Mouse (Mus musculus) testis, adult 2 months (tissue): Measurements from ENCODE around the gene Retreg1.

Experiments
- CTCF ChIP-seq: fragments of 200-500 bp; IDR thresholded peaks from 2 replicates; pipeline ENCODE4 v1.5.1; 2012; ENCODE audit warnings: low read depth, mild to moderate bottlenecking, inconsistent platforms, low read length, moderate library complexity; ENCODE audit not compliant: control insufficient read depth, insufficient read depth, insufficient replicate concordance
- POLR2A ChIP-seq: fragments of 200-500 bp; IDR thresholded peaks from 2 replicates; pipeline ENCODE4 v1.6.1; 2012; ENCODE audit warnings: low read depth, mild to moderate bottlenecking, inconsistent platforms, low read length, moderate library complexity; ENCODE audit not compliant: control insufficient read depth

DNA sequence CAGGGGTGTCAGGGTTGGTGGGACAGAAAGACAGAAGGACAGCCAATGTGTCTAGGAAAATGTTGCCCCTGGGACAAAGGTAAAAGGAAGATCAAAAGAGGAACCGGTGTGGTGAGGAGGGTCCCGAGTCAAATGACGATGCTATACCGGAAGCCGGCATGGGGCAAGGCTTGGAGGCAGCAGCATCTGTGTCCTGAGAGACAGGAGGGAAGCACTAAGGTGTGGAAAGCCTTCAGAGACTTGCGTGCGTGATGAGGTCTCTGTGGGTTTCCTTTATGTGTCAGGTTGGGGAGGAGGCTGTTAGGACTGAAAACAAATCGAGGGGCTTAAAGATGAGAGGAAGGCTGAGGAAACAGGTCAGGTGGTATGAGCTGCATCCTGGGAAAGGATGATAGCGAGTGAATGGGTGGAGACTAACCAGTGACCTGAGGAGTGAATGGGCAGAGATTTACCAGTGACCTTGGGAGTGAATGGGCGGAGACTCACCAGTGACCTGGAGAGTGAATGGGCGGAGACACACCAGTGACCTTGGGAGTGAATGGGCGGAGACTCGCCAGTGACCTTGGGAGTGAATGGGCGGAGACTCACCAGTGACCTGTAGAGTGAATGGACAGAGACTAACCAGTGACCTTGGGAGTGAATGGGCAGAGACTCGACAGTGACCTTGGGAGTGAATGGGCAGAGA lies 60.1 kb downstream of the Retreg1 start:
- TF ChIP-seq CTCF (no peak), POLR2A (no peak)
